Mouse (Mus musculus): ENCODE results near the gene Gpr62.

Gpr62 gene

GRCm38 (mm10) chr9:106454888-106455681 lies 10.7 kb downstream of the Gpr62 start:
- DNase-seq (ENCODE audit: low spot score): no peak

- peak; percentile 53 for DNase-seq (ENCODE audit: low spot score)
Measured at GRCm38 (mm10) chr9:106454071-106454761, 11.5 kb downstream of the Gpr62 start.

GRCm38 (mm10) chr9:106453271-106454070 lies 12.3 kb downstream of the Gpr62 start, which contains the start of gene Pcbp4:
Gene Pcbp4, plus strand, starts transcription at chr9:106453291.
- DNase-seq (ENCODE audit: low spot score): peak; percentile 83

- peak; percentile 79 for DNase-seq (ENCODE audit: low spot score)
Measured at GRCm38 (mm10) chr9:106452821-106453220, 12.9 kb downstream of the Gpr62 start.

GRCm38 (mm10) chr9:106452351-106452750 lies 13.4 kb downstream of the Gpr62 start:
- no peak for DNase-seq (ENCODE audit: low spot score)

GRCm38 (mm10) chr9:106451899-106452298 lies 13.8 kb downstream of the Gpr62 start:
- no peak for DNase-seq (ENCODE audit: low spot score)

GRCm38 (mm10) chr9:106451298-106451697 lies 14.4 kb downstream of the Gpr62 start:
- DNase-seq (ENCODE audit: low spot score): no peak

- DNase-seq (ENCODE audit: low spot score): peak; percentile 49
Measured at GRCm38 (mm10) chr9:106450661-106451060, 15.1 kb downstream of the Gpr62 start.

- no peak for DNase-seq (ENCODE audit: low spot score)
Measured at GRCm38 (mm10) chr9:106449947-106450346, 15.8 kb downstream of the Gpr62 start.

- peak; percentile 77 for DNase-seq (ENCODE audit: low spot score)
Measured at GRCm38 (mm10) chr9:106448498-106449031, 17.2 kb downstream of the Gpr62 start.

- no peak for DNase-seq (ENCODE audit: low spot score)
Measured at GRCm38 (mm10) chr9:106447951-106448350, 17.8 kb downstream of the Gpr62 start.

GRCm38 (mm10) chr9:106447348-106447747 lies 18.4 kb downstream of the Gpr62 start, which contains the start of the genes Abhd14b and Abhd14a:
Gene Abhd14b, plus strand, starts transcription at chr9:106447459.
Gene Abhd14a, minus strand, starts transcription at chr9:106447678.
- peak; percentile 96 for DNase-seq (ENCODE audit: low spot score)

GRCm38 (mm10) chr9:106444836-106445235 lies 20.9 kb downstream of the Gpr62 start:
- no peak for DNase-seq (ENCODE audit: low spot score)

GRCm38 (mm10) chr9:106442680-106443079 lies 23.1 kb downstream of the Gpr62 start:
- no peak for DNase-seq (ENCODE audit: low spot score)

GRCm38 (mm10) chr9:106436566-106436965 lies 29.2 kb downstream of the Gpr62 start:
- no peak for DNase-seq (ENCODE audit: low spot score)

GRCm38 (mm10) chr9:106433389-106433788 lies 32.3 kb downstream of the Gpr62 start:
- DNase-seq (ENCODE audit: low spot score): no peak

GRCm38 (mm10) chr9:106430015-106430264 lies 35.8 kb downstream of the Gpr62 start:
- DNase-seq (ENCODE audit: low spot score): no peak

- peak; percentile 94 for DNase-seq (ENCODE audit: low spot score)
Measured at GRCm38 (mm10) chr9:106429221-106430014, 36.3 kb downstream of the Gpr62 start, which contains the start of gene Rpl29. Gene Rpl29, plus strand, starts transcription at chr9:106429454.

GRCm38 (mm10) chr9:106428719-106429220 lies 37.0 kb downstream of the Gpr62 start:
- no peak for DNase-seq (ENCODE audit: low spot score)

- peak; percentile 88 for DNase-seq (ENCODE audit: low spot score)
Measured at GRCm38 (mm10) chr9:106421865-106422160, 43.9 kb downstream of the Gpr62 start.

Measured in MN1 (cell line).